Mouse (Mus musculus): ENCODE measurements around the gene Kri1.

- no peak for TF ChIP-seq CTCF (IDR thresholded peaks at IDR 0.05; ENCODE audit: extremely low read depth, insufficient read depth, insufficient read length, insufficient replicate concordance)
- TF ChIP-seq POLR2A (IDR thresholded peaks at IDR 0.05; ENCODE audit: low read depth, low read length): no peak
Observed at GRCm38 (mm10) chr9:21273520-21274228, 14.1 kb downstream of the Kri1 start.
